Mouse (Mus musculus) limb, embryonic 14.5 days (tissue): ENCODE results near the gene Ccdc153. TPM values are rescaled to one million over a fixed set of nuclear protein-coding genes. Genes with fewer than 3 reads are reported as not detected.

Experiments
- ATAC-seq: fragments of 200-750 bp; cut with Nextera tagmentation; 2 replicates; pipeline ENCODE4 v1.8.0; 2017; ENCODE audit warnings: low read depth, moderate number of reproducible peaks, moderate TSS enrichment; ENCODE audit not compliant: low FRiP score
- DNase-seq: peaks from one replicate; pipeline ENCODE4 v3.0.0-alpha.2; 2015; ENCODE audit warnings: low spot score
- H3K27ac ChIP-seq: fragments of 300-500 bp; sonication (generic); replicated peaks from 2 replicates; pipeline ENCODE4 v1.5.1; 2014; ENCODE audit warnings: low read depth, mild to moderate bottlenecking, low read length, moderate library complexity, mixed read lengths
- H3K27me3 ChIP-seq: fragments of 300-500 bp; sonication (generic); 2 replicates; pipeline ENCODE4 v1.6.1; 2014; ENCODE audit warnings: low read length, mixed read lengths; ENCODE audit not compliant: control insufficient read depth, insufficient read depth
- H3K36me3 ChIP-seq: fragments of 300-500 bp; sonication (generic); 2 replicates; pipeline ENCODE4 v1.6.1; 2014; ENCODE audit warnings: mild to moderate bottlenecking, low read length, moderate library complexity, mixed read lengths; ENCODE audit not compliant: control insufficient read depth, insufficient read depth
- H3K4me1 ChIP-seq: fragments of 300-500 bp; sonication (generic); 2 replicates; pipeline ENCODE4 v1.6.1; 2014; ENCODE audit warnings: antibody characterized with exemption, low read length, mixed read lengths; ENCODE audit not compliant: control insufficient read depth, insufficient read depth
- H3K4me2 ChIP-seq: fragments of 300-500 bp; sonication (generic); replicated peaks from 2 replicates; pipeline ENCODE4 v1.6.1; 2014; ENCODE audit warnings: low read depth, mild to moderate bottlenecking, low read length, moderate library complexity; ENCODE audit not compliant: severe bottlenecking
- H3K4me3 ChIP-seq: fragments of 300-500 bp; sonication (generic); replicated peaks from 2 replicates; pipeline ENCODE4 v1.5.1; 2014; ENCODE audit warnings: low read length
- H3K9ac ChIP-seq: fragments of 300-500 bp; sonication (generic); 2 replicates; pipeline ENCODE4 v1.6.1; 2014; ENCODE audit warnings: mild to moderate bottlenecking, low read depth, low read length, moderate library complexity; ENCODE audit not compliant: severe bottlenecking
- H3K9me3 ChIP-seq: fragments of 300-500 bp; sonication (generic); 2 replicates; pipeline ENCODE4 v1.6.1; 2016; ENCODE audit warnings: low read length; ENCODE audit not compliant: control insufficient read depth
- POLR2A ChIP-seq: fragments of 200-500 bp; IDR thresholded peaks from 2 replicates; pipeline ENCODE4 v1.8.0; 2012; ENCODE audit warnings: inconsistent platforms, mild to moderate bottlenecking, moderate library complexity, borderline replicate concordance; ENCODE audit not compliant: insufficient read depth, insufficient read length; ENCODE audit errors: extremely low read depth
- WGBS: fragments of 180-500 bp; shearing (Covaris S2); extraction: QIAGEN DNeasy Blood & Tissue Kit; methylation state at CpG from one replicate; pipeline ENCODE4 v1.1.7; 2014; 5-methylcytosine and 5-hydroxymethylcytosine counted together
- polyA plus RNA-seq, 2 experiments: library from polyadenylated mRNA; depleted of rRNA in 1 of 2; stranded (reverse) in 1 of 2; unstranded in 1 of 2; fragments of >200 nt; fragmentation: Nextera tagmentation in 1 of 2; extraction: Ambion mirVana in 1 of 2; gene quantifications; 2 replicates each; pipeline versions ENCODE4 v1.2.1 to v1.2.3; 2012 to 2014

The Ccdc153 gene
- polyA plus RNA-seq, 2 experiments, result not detected

GRCm38 (mm10) chr9:44213538-44213937 lies 26.9 kb upstream of the Ccdc153 start:
- no peaks in the 10 kb centered on the region for H3K27me3 ChIP-seq
- no peaks in the 10 kb centered on the region for H3K4me1 ChIP-seq
- H3K4me3 ChIP-seq, result no peak overlapping the region
- H3K27ac ChIP-seq, result no peak overlapping the region
- no peak for DNase-seq
- H3K9ac ChIP-seq, result no peak overlapping the region
- H3K36me3 ChIP-seq, result no peaks in the 10 kb centered on the region
- ATAC-seq, result no peak
- no peak overlapping the region for H3K4me2 ChIP-seq
- H3K9me3 ChIP-seq, result no peaks in the 10 kb centered on the region; the same call in 1 of the 2 replicates
- 90% methylated on average over 14 of the region's 14 CpGs for WGBS
- TF ChIP-seq POLR2A, result no peak

- Histone ChIP-seq H3K36me3 (no peaks in the 10 kb centered on the region), H3K9ac (no peak overlapping the region), H3K27ac (no peak overlapping the region), H3K27me3 (no peaks in the 10 kb centered on the region), H3K9me3 (no peaks in the 10 kb centered on the region), H3K4me3 (no peak overlapping the region), H3K4me1 (no peaks in the 10 kb centered on the region), H3K4me2 (no peak overlapping the region)
- no peak for ATAC-seq
- no peak for DNase-seq
- TF ChIP-seq POLR2A, result no peak
- WGBS, result 74% methylated on average over 6 of the region's 6 CpGs
Observed at GRCm38 (mm10) chr9:44225993-44226392, 14.5 kb upstream of the Ccdc153 start.

- no peak for ATAC-seq
- Histone ChIP-seq H3K36me3 (no peaks in the 10 kb centered on the region), H3K27me3 (no peaks in the 10 kb centered on the region), H3K4me2 (peak overlapping the region; percentile 56; the same call in 1 of the 2 replicates), H3K4me1 (peaks cover 9% of the 10 kb centered on the region), H3K9ac (no peak overlapping the region), H3K4me3 (0 out of 2 replicates have a peak overlapping the region, but pooled peaks have one; percentile 73), H3K9me3 (no peaks in the 10 kb centered on the region), H3K27ac (no peak overlapping the region)
- no peak for TF ChIP-seq POLR2A
- DNase-seq, result no peak
Observed at GRCm38 (mm10) chr9:44231609-44232008, 8.9 kb upstream of the Ccdc153 start.

GRCm38 (mm10) chr9:44233021-44233801 lies 7.3 kb upstream of the Ccdc153 start:
- TF ChIP-seq POLR2A, result no peak
- peak overlapping the region; percentile 89 for H3K27ac ChIP-seq
- peak overlapping the region; percentile 73 for H3K4me3 ChIP-seq
- no peaks in the 10 kb centered on the region for H3K27me3 ChIP-seq
- no peaks in the 10 kb centered on the region for H3K9me3 ChIP-seq
- WGBS, result under 1% methylated on average over 38 of the region's 40 CpGs
- no peaks in the 10 kb centered on the region for H3K36me3 ChIP-seq
- peak; percentile 64 for ATAC-seq
- H3K4me1 ChIP-seq, result peaks cover 9% of the 10 kb centered on the region
- H3K4me2 ChIP-seq, result peak overlapping the region; percentile 56
- peak overlapping the region; percentile 78 for H3K9ac ChIP-seq
- peak; percentile 4 for DNase-seq

- Histone ChIP-seq H3K27ac (peak within 1 kb of the TSS; percentile 89), H3K4me3 (peak within 1 kb of the TSS; percentile 73), H3K9ac (peak within 1 kb of the TSS; percentile 78), H3K4me2 (peak within 1 kb of the TSS; percentile 56), H3K36me3 (no peaks in the 10 kb centered on the region), H3K27me3 (no peaks in the 10 kb centered on the region), H3K4me1 (peaks cover 9% of the 10 kb centered on the region), H3K9me3 (no peaks in the 10 kb centered on the region)
- WGBS, result 0% methylated on average over 45 of the region's 76 CpGs
- DNase-seq, result peak; percentile 97
- peak; percentile 94 for ATAC-seq
- TF ChIP-seq POLR2A, result peak; percentile 93; the same call in 1 of the 2 replicates
Observed at GRCm38 (mm10) chr9:44233802-44234478, 6.5 kb upstream of the Ccdc153 start, which contains the start of gene Cbl. TSS of gene Cbl (minus strand) at chr9:44234049.
